Mouse (Mus musculus) MEL (cell line): ENCODE measurements around the gene Blzf1. TPM values are rescaled to one million over a fixed set of nuclear protein-coding genes. Genes with fewer than 3 reads are reported as not detected.

ENCODE experiments used
- DNase-seq: peaks from one replicate; pipeline ENCODE4 v3.0.0; 2011; ENCODE audit warnings: low read depth, low spot score
- H3K27ac ChIP-seq: 2 replicates; pipeline ENCODE4 v1.5.1; 2012; ENCODE audit warnings: low read depth, mild to moderate bottlenecking, control low read depth, low read length, moderate library complexity; ENCODE audit not compliant: control insufficient read depth
- H3K27me3 ChIP-seq, 2 experiments: fragments of 150-350 bp in 1 of 2; sonication (generic) in 1 of 2; 2 replicates each; pipeline ENCODE4 v1.6.1; 2012; ENCODE audit warnings: low read length in 2 of 2, mild to moderate bottlenecking in 2 of 2, improper control_type of control experiment in 1 of 2, moderate library complexity in 1 of 2; ENCODE audit not compliant: insufficient read depth in 2 of 2, control insufficient read depth in 1 of 2
- H3K36me3 ChIP-seq, 2 experiments: 2 replicates each; pipeline ENCODE4 v1.6.1; 2012 to 2014; ENCODE audit warnings: low read length in 2 of 2, improper control_type of control experiment in 1 of 2, inconsistent platforms in 1 of 2, mild to moderate bottlenecking in 1 of 2; ENCODE audit not compliant: insufficient read depth in 2 of 2, control insufficient read depth in 1 of 2
- H3K4me1 ChIP-seq, 2 experiments: fragments of 150-350 bp in 1 of 2; sonication (generic) in 1 of 2; 2 replicates each; pipeline ENCODE4 v1.6.1; 2012; ENCODE audit warnings: low read length in 2 of 2, improper control_type of control experiment in 1 of 2, mild to moderate bottlenecking in 1 of 2; ENCODE audit not compliant: insufficient read depth in 2 of 2, control insufficient read depth in 1 of 2
- H3K4me3 ChIP-seq, 2 experiments: fragments of 150-350 bp in 1 of 2; sonication (generic) in 1 of 2; 2 replicates each; pipeline ENCODE4 v1.5.1; 2012; ENCODE audit warnings: low read depth in 2 of 2, low read length in 2 of 2, mild to moderate bottlenecking in 2 of 2, moderate library complexity in 2 of 2, control low read depth in 1 of 2, improper control_type of control experiment in 1 of 2; ENCODE audit not compliant: control insufficient read depth in 1 of 2, insufficient read depth in 1 of 2
- H3K79me2 ChIP-seq: 2 replicates; pipeline ENCODE4 v1.6.1; 2012; ENCODE audit warnings: mild to moderate bottlenecking, low read length, moderate library complexity; ENCODE audit not compliant: control insufficient read depth, poor library complexity, insufficient read depth
- H3K9ac ChIP-seq: 2 replicates; pipeline ENCODE4 v1.6.1; 2012; ENCODE audit warnings: low read depth, mild to moderate bottlenecking, control low read depth, low read length, moderate library complexity; ENCODE audit not compliant: control insufficient read depth, poor library complexity, severe bottlenecking
- H3K9me3 ChIP-seq: fragments of 150-350 bp; sonication (generic); replicated peaks from 2 replicates; pipeline ENCODE4 v1.6.1; 2012; ENCODE audit warnings: mild to moderate bottlenecking, low read length, improper control_type of control experiment, moderate library complexity; ENCODE audit not compliant: insufficient read depth
- CHD1 ChIP-seq: IDR thresholded peaks from 2 replicates; pipeline ENCODE4 v1.6.1; 2012; ENCODE audit warnings: low read depth, mild to moderate bottlenecking, inconsistent platforms, low read length, improper control_type of control experiment
- CTCF ChIP-seq, 3 experiments: IDR thresholded peaks in 2 of 3; conservative IDR thresholded peaks in 1 of 3; 2 replicates each; pipeline ENCODE4 v1.5.1; 2011 to 2012; ENCODE audit warnings: low read length in 3 of 3, low read depth in 2 of 3, mild to moderate bottlenecking in 2 of 3, improper control_type of control experiment in 1 of 3, inconsistent platforms in 1 of 3, mixed read lengths in 1 of 3, moderate library complexity in 1 of 3; ENCODE audit not compliant: control insufficient read depth in 1 of 3, insufficient read depth in 1 of 3, poor library complexity in 1 of 3, severe bottlenecking in 1 of 3
- E2F4 ChIP-seq: IDR thresholded peaks from 2 replicates; pipeline ENCODE4 v1.6.1; 2011; ENCODE audit warnings: low read depth, low read length, improper control_type of control experiment, borderline replicate concordance
- ELF1 ChIP-seq: IDR thresholded peaks from 2 replicates; pipeline ENCODE4 v1.6.1; 2014; ENCODE audit warnings: low read depth, mild to moderate bottlenecking, inconsistent platforms, low read length, improper control_type of control experiment, moderate library complexity
- EP300 ChIP-seq, 2 experiments: IDR thresholded peaks; 2 replicates each; pipeline ENCODE4 v1.6.1; 2011; ENCODE audit warnings: improper control_type of control experiment in 2 of 2, low read length in 2 of 2, low read depth in 1 of 2, mild to moderate bottlenecking in 1 of 2
- GATA1 ChIP-seq: IDR thresholded peaks from 2 replicates; pipeline ENCODE4 v1.6.1; 2011; ENCODE audit warnings: low read depth, low read length, improper control_type of control experiment
- KAT2A ChIP-seq: conservative IDR thresholded peaks from 2 replicates; pipeline ENCODE4 v1.6.1; 2012; ENCODE audit warnings: low read depth, low read length, improper control_type of control experiment, inconsistent platforms
- MAFK ChIP-seq: IDR thresholded peaks from 2 replicates; pipeline ENCODE4 v1.6.1; 2011; ENCODE audit warnings: low read depth, mild to moderate bottlenecking, low read length, improper control_type of control experiment, borderline replicate concordance
- MAX ChIP-seq: IDR thresholded peaks from 2 replicates; pipeline ENCODE4 v1.6.1; 2011; ENCODE audit warnings: low read length, improper control_type of control experiment
- MEF2A ChIP-seq: IDR thresholded peaks from 2 replicates; pipeline ENCODE4 v1.6.1; 2014; ENCODE audit warnings: low read depth, mild to moderate bottlenecking, inconsistent platforms, low read length, improper control_type of control experiment; ENCODE audit not compliant: poor library complexity, insufficient replicate concordance, severe bottlenecking; ENCODE audit errors: extremely low read depth
- NELFE ChIP-seq: IDR thresholded peaks from 2 replicates; pipeline ENCODE4 v1.6.1; 2011; ENCODE audit warnings: low read depth, low read length, improper control_type of control experiment
- NRF1 ChIP-seq: IDR thresholded peaks from 2 replicates; pipeline ENCODE4 v1.6.1; 2014; ENCODE audit warnings: low read depth, mild to moderate bottlenecking, inconsistent platforms, low read length, improper control_type of control experiment, moderate library complexity; ENCODE audit not compliant: poor library complexity, insufficient read depth, severe bottlenecking
- POLR2A ChIP-seq, 2 experiments: IDR thresholded peaks; 2 replicates each; pipeline ENCODE4 v1.6.1; 2011 to 2012; ENCODE audit warnings: low read length in 2 of 2, mild to moderate bottlenecking in 2 of 2, control low read depth in 1 of 2, improper control_type of control experiment in 1 of 2, low read depth in 1 of 2, moderate library complexity in 1 of 2; ENCODE audit not compliant: control insufficient read depth in 1 of 2, insufficient read depth in 1 of 2, poor library complexity in 1 of 2
- POLR2AphosphoS2 ChIP-seq: IDR thresholded peaks from 2 replicates; pipeline ENCODE4 v1.6.1; 2011; ENCODE audit warnings: low read length, improper control_type of control experiment
- RAD21 ChIP-seq: IDR thresholded peaks from 2 replicates; pipeline ENCODE4 v1.6.1; 2011; ENCODE audit warnings: mild to moderate bottlenecking, low read depth, low read length, improper control_type of control experiment
- RCOR1 ChIP-seq: IDR thresholded peaks from 2 replicates; pipeline ENCODE4 v1.6.1; 2012; ENCODE audit warnings: low read depth, mild to moderate bottlenecking, inconsistent platforms, low read length, improper control_type of control experiment
- SIN3A ChIP-seq: IDR thresholded peaks from 2 replicates; pipeline ENCODE4 v1.6.1; 2012; ENCODE audit warnings: low read length, improper control_type of control experiment, inconsistent platforms
- SMC3 ChIP-seq: IDR thresholded peaks from 2 replicates; pipeline ENCODE4 v1.6.1; 2011; ENCODE audit warnings: low read depth, low read length, improper control_type of control experiment
- TAL1 ChIP-seq: IDR thresholded peaks from 2 replicates; pipeline ENCODE4 v1.6.1; 2012; ENCODE audit warnings: mild to moderate bottlenecking, inconsistent platforms, low read length, moderate library complexity, mixed read lengths
- TBP ChIP-seq: IDR thresholded peaks from 2 replicates; pipeline ENCODE4 v1.8.0; 2011; ENCODE audit warnings: low read depth, low read length, improper control_type of control experiment
- ZKSCAN1 ChIP-seq: IDR thresholded peaks from 2 replicates; pipeline ENCODE4 v1.6.1; 2012; ENCODE audit warnings: low read depth, mild to moderate bottlenecking, inconsistent platforms, low read length, improper control_type of control experiment, moderate library complexity
- ZMIZ1 ChIP-seq: IDR thresholded peaks from 2 replicates; pipeline ENCODE4 v1.6.1; 2012; ENCODE audit warnings: low read depth, mild to moderate bottlenecking, inconsistent platforms, low read length, improper control_type of control experiment, moderate library complexity
- ZNF384 ChIP-seq: IDR thresholded peaks from 2 replicates; pipeline ENCODE4 v1.6.1; 2012; ENCODE audit warnings: low read depth, mild to moderate bottlenecking, inconsistent platforms, low read length, improper control_type of control experiment
- polyA plus RNA-seq, 2 experiments: library from polyadenylated mRNA; stranded (reverse) in 1 of 2; unstranded in 1 of 2; fragments of >175 nt in 1 of 2; fragments of >200 nt in 1 of 2; gene quantifications; 2 replicates each; pipeline versions ENCODE4 v1.2.1 to v1.2.4; 2012; ENCODE audit warnings: low replicate concordance in 2 of 2, low read depth in 1 of 2; ENCODE audit not compliant: insufficient read length in 2 of 2, insufficient read depth in 1 of 2, missing spikeins in 1 of 2
- total RNA-seq: library from RNA; depleted of rRNA; stranded (reverse); fragments of 300-350 nt; gene quantifications from 2 replicates; pipeline ENCODE4 v1.2.3, GENCODE M21; 2012

The Blzf1 gene
- total and polyA plus RNA-seq, 3 experiments: 17.1 to 18.2 TPM; not detected in 1

DNA sequence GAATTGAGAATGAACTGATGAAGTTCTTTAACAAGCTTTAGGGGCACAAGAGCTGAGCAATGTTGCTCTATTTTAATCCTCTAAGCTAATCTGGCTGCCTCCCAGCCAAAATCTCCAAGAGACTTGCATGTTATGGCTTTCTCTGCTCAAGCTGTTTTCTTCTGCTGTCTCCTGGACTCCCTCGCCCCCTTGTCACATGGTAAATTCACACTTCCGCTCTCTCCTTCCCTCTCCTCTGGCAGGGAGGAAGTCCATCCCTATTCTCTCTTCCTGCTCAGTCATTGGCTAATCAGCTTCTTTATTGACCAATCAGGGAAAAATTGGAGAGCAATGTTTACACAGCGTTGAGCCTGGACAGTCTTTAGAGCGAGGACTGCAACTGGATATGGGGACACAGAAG lies 28.6 kb upstream of the Blzf1 start:
- H3K36me3 ChIP-seq: no peaks in the 10 kb centered on the region; a peak in 1 of 4 replicates
- no peak for TF ChIP-seq MEF2A
- 0 out of 2 replicates have a peak, but pooled peaks have one; percentile 28 for TF ChIP-seq MAX
- no peak for TF ChIP-seq TBP
- TF ChIP-seq, all 39 proteins: peak for 1
- no peak for DNase-seq
- H3K79me2 ChIP-seq: no peaks in the 10 kb centered on the region
- H3K4me3 ChIP-seq: no peak overlapping the region
- H3K9me3 ChIP-seq: no peaks in the 10 kb centered on the region
- no peak overlapping the region for H3K27ac ChIP-seq
- no peak overlapping the region for H3K9ac ChIP-seq
- H3K27me3 ChIP-seq: no peaks in the 10 kb centered on the region
- no peaks in the 10 kb centered on the region; a peak in 1 of 4 replicates for H3K4me1 ChIP-seq

DNA sequence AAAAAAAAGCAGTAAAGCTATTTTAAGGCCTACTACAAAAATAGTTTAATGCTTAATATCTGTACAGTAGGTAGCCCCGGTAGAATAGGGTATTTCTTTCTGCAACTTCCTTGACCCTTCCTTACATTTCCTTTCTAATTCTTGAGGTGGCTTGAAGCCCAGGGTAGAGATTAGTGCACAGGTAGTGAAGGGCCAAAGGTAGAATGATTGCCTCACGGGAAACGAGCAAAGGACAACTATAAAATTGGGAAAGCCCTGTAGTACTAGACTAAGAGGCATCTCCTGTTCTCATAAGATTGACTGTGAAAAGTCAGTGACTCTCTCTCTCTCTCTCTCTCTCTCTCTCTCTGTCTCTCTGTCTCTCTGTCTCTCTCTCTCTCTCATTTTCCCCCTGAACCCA lies 28.1 kb upstream of the Blzf1 start:
- Histone ChIP-seq H3K79me2 (no peaks in the 10 kb centered on the region), H3K27ac (no peak overlapping the region), H3K9me3 (no peaks in the 10 kb centered on the region), H3K27me3 (no peaks in the 10 kb centered on the region), H3K9ac (no peak overlapping the region), H3K4me3 (no peak overlapping the region), H3K36me3 (no peaks in the 10 kb centered on the region; a peak in 1 of 4 replicates), H3K4me1 (no peaks in the 10 kb centered on the region; a peak in 1 of 4 replicates)
- TF ChIP-seq ZKSCAN1 (no peak), CTCF (IDR thresholded peaks at IDR 0.05 in 2 of 3, conservative IDR thresholded peaks at IDR 0.05 in 1 of 3; ENCODE audit: control insufficient read depth in 1 of 3, insufficient read depth in 1 of 3, low read depth in 2 of 3, low read length in 3 of 3, poor library complexity in 1 of 3, severe bottlenecking in 1 of 3) (no peak), KAT2A (no peak), TAL1 (no peak), SMC3 (no peak), POLR2AphosphoS2 (no peak), CHD1 (no peak), ZNF384 (no peak)
- no peak for DNase-seq

DNA sequence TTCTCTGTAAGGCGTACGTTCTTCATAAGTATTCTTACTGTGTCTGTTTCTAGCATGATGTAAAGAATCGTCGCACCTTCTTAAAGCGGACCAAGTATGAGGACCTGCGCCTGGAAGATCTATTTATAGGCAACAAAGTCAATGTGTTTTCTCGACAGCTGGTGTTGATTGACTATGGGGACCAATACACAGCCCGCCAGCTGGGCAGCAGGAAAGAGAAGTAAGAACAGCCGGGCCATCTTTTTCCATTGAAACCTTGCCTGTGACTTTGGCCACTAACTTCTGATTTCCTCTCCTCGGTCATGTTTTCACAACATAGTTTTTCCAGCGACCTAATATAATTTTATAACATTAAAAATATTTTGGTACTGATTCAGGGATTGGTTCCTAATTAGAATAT lies 25.3 kb upstream of the Blzf1 start:
- Histone ChIP-seq H3K27ac (no peak overlapping the region), H3K9me3 (no peaks in the 10 kb centered on the region), H3K4me3 (no peak overlapping the region), H3K4me1 (no peaks in the 10 kb centered on the region; a peak in 1 of 4 replicates), H3K79me2 (no peaks in the 10 kb centered on the region), H3K36me3 (no peaks in the 10 kb centered on the region; a peak in 1 of 4 replicates), H3K27me3 (no peaks in the 10 kb centered on the region), H3K9ac (no peak overlapping the region)
- no peak for TF ChIP-seq RAD21
- TF ChIP-seq NELFE: no peak
- TF ChIP-seq CHD1: no peak
- no peak for TF ChIP-seq NRF1
- no peak for TF ChIP-seq GATA1
- no peak for TF ChIP-seq ELF1
- no peak for TF ChIP-seq MAFK
- no peak for TF ChIP-seq EP300 (IDR thresholded peaks at IDR 0.05; ENCODE audit: low read depth in 1 of 2, low read length in 2 of 2)
- no peak for TF ChIP-seq SIN3A
- TF ChIP-seq CTCF (IDR thresholded peaks at IDR 0.05 in 2 of 3, conservative IDR thresholded peaks at IDR 0.05 in 1 of 3; ENCODE audit: control insufficient read depth in 1 of 3, insufficient read depth in 1 of 3, low read depth in 2 of 3, low read length in 3 of 3, poor library complexity in 1 of 3, severe bottlenecking in 1 of 3): no peak
- no peak for TF ChIP-seq ZKSCAN1
- TF ChIP-seq RCOR1: no peak
- TF ChIP-seq E2F4: no peak
- TF ChIP-seq ZMIZ1: no peak
- TF ChIP-seq MEF2A: no peak
- TF ChIP-seq POLR2A (IDR thresholded peaks at IDR 0.05; ENCODE audit: control insufficient read depth in 1 of 2, insufficient read depth in 1 of 2, low read depth in 1 of 2, low read length in 2 of 2, poor library complexity in 1 of 2): no peak
- no peak for DNase-seq
